Mouse (Mus musculus): ENCODE results near the gene Arid5b.

The Arid5b gene

DNA sequence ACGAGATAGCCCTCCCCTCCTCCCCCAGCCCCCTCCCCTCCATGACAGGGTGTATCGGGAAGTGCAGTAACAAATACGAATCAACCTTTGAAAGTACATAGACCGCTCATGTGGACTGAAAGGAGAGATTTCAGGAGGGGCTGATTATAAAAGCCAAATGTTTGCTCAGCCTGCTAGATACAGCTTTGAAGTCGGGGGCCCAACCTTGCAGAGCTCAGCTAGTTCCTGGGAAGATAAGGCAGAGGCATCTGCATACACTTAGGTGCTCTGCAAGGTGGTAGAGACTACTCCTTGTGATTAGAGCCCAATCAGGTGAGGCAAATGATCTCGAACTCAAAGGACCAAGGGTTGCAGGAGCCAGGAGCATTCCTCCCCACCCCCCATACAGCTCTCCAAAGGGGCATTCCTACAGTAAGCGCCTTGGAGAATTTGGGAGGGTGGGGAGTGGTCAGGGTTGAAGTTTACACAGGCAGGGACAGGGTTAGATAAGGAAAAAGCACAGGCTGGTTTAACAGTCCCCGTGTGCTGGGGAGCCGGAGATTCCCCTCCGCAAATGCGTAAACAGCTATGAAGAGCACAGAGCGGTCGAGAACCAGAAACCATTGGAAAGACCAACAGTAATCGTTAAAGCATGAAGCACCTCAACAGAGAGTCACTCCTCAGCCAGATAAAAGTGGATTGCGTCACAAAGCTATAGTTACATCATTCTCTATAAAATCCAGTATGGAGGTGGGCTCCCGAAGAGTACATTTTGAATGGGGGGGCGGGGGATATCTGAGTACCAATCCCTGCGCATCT lies 47.0 kb downstream of the Arid5b start:
- peak; percentile 42 for DNase-seq

DNA sequence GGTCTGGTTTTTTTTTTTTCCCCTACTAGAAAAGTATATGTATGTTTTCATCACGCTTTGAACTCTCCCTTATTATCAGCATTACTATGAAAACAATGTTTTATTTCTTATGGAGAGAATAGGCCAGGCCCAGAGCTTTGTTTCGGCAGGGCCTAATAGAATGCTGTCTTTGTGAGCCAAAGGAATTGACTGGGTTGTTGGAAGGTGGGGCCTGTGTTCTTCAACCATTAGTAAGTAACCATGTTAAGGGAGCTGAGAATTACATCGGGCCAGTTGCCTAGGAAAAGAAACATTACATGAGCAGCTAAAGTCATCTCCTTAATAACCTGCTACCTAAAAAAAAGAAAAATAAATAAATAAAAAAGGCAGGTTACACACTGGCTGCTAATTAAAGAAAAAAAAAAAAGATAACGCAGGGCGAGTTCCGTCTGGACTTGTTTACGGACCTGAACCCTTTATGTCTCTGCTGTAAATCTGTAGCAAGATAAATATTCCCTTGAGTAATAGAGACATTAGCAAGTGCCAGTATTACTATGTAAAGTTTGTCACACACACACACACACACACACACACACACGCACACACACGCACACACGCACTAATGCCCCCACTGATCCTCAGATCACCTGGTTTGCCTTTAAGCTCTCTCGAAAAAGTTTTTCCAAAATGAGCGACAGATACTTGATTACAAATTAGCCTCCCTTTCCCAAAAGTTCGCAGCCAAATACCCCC lies 47.7 kb downstream of the Arid5b start:
- no peak for DNase-seq

DNA sequence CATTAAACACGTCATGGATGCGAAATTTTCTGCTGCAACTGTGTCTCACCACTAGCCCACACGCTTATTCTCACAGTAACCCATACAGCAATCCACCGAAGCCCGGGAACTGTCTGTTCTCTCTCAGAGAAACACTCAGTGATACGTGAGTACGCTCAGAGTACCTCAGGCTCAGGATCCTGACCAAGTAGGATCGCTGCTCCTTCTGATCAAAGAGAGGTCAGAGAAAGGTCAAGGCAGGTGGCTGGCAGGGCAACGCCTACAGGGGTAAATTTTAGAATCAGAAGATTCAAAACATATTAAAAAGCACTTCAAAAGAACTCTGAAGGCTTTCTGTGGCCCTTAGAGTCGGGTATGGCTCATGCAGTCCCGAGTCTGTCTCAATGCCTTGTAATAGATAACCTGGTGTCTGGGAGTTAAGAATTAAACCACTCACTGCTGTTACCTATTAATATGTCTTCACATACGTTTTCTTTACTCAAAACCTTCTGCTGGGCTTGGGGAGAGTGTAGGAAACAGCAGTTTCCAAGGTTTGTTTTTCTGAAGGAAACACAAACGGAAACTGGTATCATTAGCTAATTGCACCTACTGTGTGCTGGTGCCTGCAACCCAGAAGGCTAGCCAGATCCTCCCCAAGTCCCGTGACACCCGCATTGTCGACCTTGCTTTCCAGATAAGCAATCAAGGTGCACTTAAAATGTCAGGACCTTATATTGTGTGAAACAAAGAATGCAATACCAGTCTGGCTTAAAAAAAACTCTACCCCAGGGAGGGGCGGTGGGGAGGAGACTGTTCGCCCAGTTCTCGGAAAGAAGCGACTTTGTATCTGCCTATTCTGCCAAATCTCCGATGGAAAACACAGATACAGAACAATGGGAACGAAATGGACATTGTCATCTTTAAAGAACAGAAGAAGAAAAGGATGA lies 48.6 kb downstream of the Arid5b start:
- no peak for DNase-seq

DNA sequence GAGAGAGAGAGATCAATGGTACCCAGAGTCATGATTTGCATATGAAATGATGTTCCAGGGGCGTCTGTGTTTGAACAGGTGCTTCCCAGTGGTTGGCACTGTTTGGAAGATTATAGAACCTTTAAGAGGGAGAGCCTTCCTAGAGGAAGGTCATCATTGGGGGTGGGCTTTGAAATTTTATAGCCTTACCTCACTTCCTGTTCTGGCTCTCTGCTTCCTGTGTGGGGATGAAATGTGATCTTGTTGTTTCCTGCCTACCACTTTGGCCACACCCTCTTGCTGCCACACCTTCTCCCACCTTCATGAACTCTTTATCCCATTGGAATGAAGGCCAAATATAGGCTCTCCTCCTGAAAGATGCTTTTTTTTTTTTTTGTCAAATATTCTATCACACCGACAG lies 55.9 kb downstream of the Arid5b start:
- DNase-seq = no peak

DNA sequence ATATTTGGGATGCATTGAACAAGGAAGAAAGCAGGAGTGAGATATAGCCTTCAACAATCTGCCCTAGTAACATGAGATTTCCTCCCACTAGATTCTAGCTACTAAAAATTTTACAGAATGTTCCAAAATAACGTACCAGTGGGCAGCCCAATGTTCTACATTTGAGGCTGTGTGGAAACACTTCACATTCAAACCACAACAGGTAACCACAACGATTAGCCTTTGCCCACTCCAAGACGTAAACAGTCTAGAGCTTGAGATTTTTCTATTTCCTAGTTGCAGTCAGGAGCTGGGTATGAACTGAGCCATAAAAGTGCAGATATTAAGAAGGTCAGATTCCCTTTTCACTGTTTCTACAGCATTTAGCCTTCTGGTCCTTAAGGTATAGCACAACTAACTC lies 56.5 kb downstream of the Arid5b start:
- DNase-seq = no peak

DNA sequence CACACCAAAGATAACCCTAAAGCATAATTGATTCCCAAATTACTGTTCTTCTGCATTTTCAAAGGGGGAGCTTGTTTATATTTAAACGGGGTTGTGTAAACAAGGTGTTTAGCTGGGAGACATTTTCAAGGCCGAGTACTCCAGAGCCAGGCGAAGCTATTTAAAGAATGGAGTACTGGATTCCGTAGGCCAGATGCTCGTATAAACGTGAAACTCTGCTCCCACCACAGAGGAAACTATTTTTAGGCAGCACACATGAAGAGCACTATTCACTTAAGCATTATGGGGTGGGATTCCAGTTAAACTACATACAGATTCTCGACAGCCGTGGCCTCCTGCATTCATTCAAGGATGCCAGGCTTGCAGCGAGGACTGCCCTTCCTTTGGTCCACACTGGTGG lies 59.2 kb downstream of the Arid5b start:
- DNase-seq = no peak

DNA sequence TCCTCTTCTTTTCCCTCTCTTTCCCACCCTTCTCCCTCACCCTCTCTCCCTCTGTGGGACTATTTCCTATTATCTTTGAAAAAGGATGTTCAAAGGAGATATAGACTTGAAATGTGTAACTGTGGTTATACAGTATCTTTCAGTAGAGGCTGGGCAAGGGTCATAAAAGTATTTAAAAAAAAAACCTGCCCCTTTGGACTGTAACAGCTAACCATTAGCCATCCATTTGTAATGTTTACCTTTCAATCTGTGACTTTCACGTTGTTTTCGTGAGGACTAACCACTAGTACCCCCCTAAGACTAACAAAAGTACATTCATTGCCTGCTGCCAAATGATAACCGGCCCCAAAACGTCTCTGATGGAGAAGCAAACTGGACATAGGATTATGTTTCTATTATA lies 59.9 kb downstream of the Arid5b start:
- DNase-seq = no peak

DNA sequence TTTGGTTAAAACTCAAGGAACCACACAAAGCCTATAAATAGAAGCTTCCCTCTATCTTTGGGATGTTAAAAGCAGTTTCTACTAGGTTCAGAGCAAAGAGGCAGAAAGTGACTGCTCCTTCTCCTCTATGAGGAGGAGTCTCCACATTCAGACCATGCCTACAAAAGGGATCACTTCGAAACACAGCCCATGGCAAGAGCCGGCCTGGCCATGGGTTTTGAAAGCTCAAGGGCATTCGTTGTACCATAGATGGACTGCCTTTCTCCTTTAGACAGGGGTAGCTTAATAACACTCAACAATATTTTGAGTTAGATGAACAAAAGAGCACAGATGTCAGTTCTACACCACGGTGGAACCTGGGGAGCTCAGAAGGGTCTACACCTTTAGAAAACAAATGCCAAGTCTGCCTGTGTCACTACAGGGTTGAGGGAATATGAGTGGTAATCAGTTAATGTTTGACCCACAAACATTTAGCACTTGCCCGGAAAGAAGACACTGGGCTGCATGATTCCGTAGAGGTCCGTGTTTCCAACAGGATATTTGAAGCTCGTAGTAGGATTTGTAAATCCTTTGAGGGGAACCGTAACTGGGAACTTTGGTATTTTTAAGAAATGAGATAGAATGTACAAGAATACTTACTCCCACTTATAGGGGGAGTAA lies 63.6 kb downstream of the Arid5b start:
- no peak for DNase-seq

DNA sequence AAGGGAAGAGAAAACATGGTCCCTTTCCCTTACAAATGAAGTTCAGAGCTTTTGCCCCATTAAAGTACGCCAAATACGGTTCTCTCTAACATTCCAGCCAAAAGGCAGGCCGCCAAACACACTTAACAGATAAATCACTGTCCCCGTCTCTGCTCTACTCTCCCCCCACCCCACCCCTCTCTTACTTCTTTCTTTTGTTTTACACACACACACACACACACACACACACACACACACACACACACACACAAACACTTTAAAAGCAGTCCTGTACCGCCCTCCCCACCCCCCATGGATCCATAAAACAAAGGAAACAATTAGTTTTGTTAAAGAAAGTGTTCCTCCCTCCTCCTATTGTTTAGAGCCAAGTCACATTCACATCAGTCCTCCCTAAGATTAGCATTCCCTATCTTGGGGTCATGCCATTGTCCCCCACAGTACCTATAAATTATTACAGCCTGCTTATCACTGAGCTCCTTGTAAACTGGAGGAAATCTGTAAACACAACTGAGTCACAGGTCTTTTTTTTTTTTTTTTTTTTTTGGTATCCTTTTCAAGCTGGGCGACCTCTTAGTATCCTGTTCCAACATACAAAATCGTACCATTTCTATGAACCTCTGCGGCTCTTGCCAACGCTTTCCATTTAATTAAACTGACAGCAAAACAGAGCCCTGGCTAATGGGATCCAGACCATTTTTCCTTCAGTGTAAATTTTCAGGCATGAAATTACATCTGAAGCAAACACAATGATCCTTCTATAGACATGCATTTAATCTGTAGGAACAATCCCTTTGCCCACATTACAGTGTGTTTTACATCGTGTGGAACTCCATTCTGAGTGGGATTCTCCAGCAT lies 66.3 kb downstream of the Arid5b start:
- peak; percentile 36 for DNase-seq

DNA sequence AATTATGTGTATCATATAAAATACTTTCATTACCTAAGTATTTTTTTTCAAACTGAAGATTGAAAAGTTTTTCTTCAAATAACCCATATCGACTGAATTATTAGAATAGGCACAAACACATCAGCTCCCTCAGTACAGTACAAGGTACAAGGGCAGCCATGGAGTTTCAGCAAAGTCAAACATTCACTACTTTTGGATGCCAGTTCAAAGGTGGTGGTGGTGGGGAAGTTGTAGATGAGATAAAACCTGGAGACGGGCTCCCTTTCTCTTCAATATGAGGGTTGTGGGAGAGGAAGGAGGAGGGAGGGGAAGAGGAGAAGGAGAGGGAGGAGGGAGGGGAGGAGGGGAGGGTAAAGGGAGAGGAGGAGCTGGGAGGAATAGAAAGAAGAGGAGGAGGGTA lies 67.0 kb downstream of the Arid5b start:
- no peak for DNase-seq

DNA sequence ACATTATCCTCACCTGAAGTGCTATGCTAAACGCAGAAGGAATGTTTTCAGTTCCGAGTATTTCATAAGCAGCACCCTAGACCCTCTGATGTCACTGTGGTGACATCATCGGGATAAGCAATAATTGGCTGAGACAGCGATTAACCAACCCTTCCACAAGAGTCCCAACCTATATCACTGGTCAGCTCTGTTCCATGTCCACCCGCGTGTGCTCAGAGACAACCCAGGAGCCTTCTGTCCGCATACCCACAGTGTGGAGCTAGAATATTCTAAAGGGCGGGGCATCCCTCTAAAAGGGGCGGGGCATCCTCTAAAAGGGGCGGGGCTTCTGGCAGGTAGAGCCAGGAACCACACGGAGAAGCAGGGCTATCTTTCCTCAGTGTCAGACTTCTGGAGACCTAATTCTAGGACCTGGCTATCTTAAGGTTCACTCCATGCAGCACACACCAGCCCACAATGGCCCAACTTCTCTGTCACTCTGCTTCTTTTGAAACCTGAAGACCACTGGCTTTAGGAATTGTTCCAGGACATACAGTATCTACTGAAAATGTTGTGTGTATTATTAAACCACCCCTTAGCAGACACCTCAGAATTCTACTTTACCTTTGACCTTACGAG lies 68.4 kb downstream of the Arid5b start:
- no peak for DNase-seq

DNA sequence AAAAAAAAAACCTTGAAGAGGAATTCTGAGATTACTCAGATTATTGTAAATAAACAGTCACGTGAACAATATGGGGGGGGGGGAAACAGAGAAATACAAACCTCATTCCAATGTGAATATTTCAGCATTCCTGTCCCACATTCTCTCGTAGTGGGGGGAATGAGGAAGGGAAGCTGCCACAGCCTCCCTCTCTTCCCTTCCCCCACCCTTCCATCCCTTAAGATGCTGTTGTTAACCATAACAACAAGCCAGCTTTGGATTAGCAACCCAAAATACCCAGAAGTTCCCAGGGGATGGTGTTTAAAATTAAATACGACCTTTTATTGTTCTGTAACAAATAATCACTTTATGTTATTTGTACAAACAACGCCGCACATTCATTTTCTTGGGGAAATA lies 69.9 kb downstream of the Arid5b start:
- DNase-seq = no peak

DNA sequence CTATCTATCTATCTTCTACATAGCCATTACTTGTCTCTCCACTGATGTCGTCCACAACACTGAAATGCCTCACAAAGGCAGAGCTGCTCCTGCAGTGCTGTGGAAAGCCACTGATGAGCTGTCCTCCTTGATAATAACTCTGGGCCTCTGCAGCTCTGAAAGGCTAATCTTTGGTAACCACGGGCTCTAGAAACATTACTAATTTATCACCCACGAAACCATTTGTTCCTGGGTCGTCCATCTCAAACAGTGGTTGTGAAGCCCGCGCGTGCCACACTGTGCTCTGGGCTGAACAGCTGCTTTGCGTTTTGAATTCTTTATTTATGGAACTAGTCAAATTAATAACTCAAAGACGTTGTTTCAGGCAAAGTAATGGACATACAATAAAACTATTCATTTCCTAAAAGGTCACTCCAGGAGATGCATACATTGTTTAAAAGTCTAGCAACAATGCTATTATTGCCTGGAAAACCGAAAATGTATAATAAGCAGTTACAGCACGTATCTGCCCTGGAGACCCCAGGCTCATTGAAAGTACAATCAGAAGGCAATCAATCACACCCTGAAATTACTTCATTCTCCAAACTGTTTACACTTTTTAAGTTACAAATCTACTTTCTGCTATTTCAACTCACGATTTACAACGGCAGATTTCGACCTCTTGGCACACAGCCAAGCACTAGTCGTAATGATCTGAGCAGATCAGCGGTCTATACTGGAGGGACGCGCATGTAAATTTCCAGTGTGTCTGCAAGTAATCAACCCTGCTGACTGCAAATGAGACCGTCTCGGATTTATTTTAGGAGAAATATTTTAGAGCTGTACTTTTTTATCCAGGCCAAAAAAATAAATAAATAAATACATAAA lies 70.5 kb downstream of the Arid5b start:
- peak; percentile 29 for DNase-seq

DNA sequence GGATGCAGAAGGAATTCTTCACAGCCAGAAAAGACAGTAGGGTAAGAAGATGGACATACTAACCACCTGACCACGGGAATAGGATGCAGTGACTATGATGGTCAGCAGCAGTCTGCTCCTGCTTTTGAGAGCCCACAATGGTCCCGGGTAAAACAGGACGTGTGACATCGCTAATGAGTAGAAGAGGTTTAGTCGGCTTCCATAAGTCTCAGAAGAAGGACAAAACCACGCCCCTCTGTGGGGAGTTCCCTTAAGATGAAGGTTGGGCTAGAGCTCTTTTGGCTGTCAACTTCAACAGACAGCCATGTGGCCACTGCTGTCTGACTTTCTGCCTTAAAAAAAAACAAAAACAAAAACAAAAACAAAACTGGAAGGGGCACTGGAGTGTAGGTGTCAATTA lies 74.1 kb downstream of the Arid5b start:
- no peak for DNase-seq

DNA sequence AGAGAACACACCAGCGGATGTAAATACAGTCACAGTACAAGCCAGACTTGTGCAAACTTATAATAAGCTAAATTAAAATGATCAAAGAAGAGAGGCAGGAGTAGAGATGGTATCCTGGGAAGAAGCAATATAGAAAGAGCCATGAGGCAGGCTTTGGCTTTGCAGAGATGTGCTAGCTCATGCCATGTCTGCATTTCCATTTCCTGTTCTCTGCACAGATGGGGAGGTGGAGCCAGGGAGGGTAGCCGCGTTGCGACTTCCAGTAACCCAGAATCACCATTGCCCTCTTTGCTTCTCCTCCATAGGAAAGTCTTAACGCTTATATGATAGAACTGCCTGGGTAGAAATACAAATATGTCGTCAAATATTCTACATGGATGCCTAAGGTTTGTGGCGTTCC lies 74.7 kb downstream of the Arid5b start:
- no peak for DNase-seq

DNA sequence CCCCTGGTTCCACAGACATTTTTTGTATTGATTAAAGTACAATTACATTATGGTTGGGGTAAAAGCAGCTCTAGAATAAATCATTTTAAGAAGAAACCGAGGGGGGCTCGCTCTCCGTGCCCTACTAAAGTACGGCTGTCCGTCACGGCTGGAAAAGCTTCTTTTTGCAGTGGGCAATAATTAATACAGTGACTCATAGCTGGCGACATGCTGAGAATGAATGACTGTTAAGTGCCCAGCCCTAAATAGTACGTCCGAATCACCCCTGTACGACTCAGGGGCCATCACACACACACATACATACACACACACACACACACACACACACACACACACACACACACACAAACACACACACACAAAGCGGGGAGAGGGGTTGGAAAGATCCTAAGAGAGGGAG lies 75.2 kb downstream of the Arid5b start:
- no peak for DNase-seq

DNA sequence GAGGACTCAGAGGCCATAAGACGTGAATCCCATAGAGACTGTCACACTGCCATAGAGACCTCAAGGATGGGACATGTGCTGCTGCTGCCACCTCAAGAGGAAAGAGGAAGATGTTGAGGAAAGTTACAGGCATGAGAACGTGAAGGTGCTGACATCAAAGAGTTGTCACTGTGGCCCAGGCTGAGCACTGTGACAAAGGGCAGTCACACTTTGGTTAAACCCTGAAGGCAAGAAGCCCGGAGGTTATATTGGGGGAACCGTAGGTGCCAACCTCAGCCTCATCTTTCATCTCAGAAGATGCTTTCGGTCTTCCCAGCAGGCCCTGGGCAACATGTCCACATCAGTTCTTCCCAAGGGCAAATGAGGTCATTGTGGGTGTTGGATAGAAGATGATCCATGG lies 79.1 kb downstream of the Arid5b start:
- DNase-seq = no peak

DNA sequence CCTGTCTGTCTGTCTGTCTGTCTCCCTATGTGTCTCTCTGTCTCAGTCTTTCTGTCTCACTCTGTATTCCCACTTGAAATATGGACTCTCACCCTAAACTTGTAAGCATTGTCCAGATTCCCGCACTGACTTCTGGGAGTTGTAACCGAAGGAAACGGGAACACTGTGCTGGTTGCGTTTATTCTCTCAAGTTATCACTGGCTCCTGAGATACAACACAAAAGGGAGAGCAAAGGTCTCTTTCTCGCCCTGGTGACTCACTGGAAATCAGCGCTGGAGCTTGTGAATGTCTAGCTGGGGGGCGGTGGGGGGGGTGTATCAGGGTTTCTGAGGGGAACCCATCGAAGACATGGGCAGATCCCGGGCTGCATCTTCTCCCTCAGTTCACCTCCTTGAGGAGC lies 82.2 kb downstream of the Arid5b start:
- DNase-seq = no peak

DNA sequence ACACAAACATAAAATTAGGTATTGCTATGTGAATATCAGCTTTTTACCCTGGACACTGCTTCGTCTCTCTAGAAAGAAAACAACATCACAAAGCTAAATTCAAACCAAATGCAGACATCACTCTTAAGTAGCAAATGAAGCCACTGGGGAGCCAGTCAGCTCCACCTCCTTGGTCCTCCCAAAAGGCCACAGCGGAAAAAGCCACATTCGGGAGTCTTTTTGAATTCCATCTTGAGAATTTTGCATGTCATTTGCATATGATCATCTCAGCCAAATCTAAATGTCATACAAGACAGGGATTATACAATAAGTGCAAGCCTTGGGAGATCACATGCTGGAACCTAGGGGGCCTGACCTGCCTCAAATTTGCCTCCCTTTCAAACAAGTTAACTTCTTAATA lies 85.0 kb downstream of the Arid5b start:
- no peak for DNase-seq

DNA sequence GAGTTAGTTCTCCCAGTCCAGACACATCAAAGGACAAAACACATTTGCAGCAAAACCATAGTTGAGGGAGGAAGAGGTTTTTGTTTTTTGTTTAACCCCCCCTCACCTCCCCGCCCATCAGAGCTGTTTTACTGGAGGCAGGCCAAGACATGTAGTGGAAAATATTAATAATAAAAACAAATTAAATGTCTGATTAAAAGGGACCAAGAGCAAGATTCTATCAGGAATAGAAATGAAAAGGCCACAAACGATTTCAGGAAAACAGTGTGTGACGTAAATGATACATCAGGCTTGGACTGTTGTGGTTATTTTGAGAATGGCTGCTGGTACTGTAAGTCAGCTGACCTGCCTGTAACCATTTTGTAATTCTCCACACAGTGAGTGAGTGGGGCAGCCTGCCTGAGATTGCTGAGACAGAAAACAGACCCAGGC lies 85.7 kb downstream of the Arid5b start:
- DNase-seq = peak; percentile 50
